Mouse (Mus musculus) embryonic facial prominence, embryonic 11.5 days (tissue): ENCODE measurements around the gene Ano1. TPM values are rescaled to one million over a fixed set of nuclear protein-coding genes. Genes with fewer than 3 reads are reported as not detected.
A peak's percentile ranks its signal among the peaks of the same experiment; 100 is the strongest.

ENCODE experiments used
- ATAC-seq: fragments of 200-750 bp; cut with Nextera tagmentation; replicated peaks from 2 replicates; pipeline ENCODE4 v1.8.0; 2017; ENCODE audit warnings: low read depth; ENCODE audit not compliant: insufficient number of reproducible peaks, low FRiP score, low TSS enrichment
- DNase-seq: peaks from one replicate; pipeline ENCODE4 v3.0.0-alpha.2; 2015; ENCODE audit warnings: low spot score
- H3K27ac ChIP-seq: fragments of 300-500 bp; sonication (generic); replicated peaks from 2 replicates; pipeline ENCODE4 v1.5.1; 2014; ENCODE audit warnings: mild to moderate bottlenecking, low read depth, low read length, control low read depth
- H3K27me3 ChIP-seq: fragments of 300-500 bp; sonication (generic); 2 replicates; pipeline ENCODE4 v1.6.1; 2014; ENCODE audit warnings: mild to moderate bottlenecking, low read length, moderate library complexity, mixed read lengths; ENCODE audit not compliant: control insufficient read depth, insufficient read depth
- H3K36me3 ChIP-seq: fragments of 300-500 bp; sonication (generic); replicated peaks from 2 replicates; pipeline ENCODE4 v1.6.1; 2014; ENCODE audit warnings: low read depth, mild to moderate bottlenecking, low read length, moderate library complexity, mixed read lengths; ENCODE audit not compliant: control insufficient read depth, insufficient read depth
- H3K4me1 ChIP-seq: fragments of 300-500 bp; sonication (generic); 2 replicates; pipeline ENCODE4 v1.6.1; 2014; ENCODE audit warnings: low read length, mixed read lengths; ENCODE audit not compliant: control insufficient read depth, insufficient read depth
- H3K4me2 ChIP-seq: fragments of 300-500 bp; sonication (generic); 2 replicates; pipeline ENCODE4 v1.6.1; 2014; ENCODE audit warnings: low read depth, mild to moderate bottlenecking, control low read depth, low read length, moderate library complexity
- H3K4me3 ChIP-seq: fragments of 300-500 bp; sonication (generic); 2 replicates; pipeline ENCODE4 v1.5.1; 2014; ENCODE audit warnings: low read depth, low read length, control low read depth
- H3K9ac ChIP-seq: fragments of 300-500 bp; sonication (generic); replicated peaks from 2 replicates; pipeline ENCODE4 v1.6.1; 2014; ENCODE audit warnings: mild to moderate bottlenecking, control low read depth, low read length
- H3K9me3 ChIP-seq: fragments of 300-500 bp; sonication (generic); replicated peaks from 2 replicates; pipeline ENCODE4 v1.6.1; 2016; ENCODE audit warnings: mild to moderate bottlenecking, low read length, inconsistent platforms, mixed read lengths; ENCODE audit not compliant: control insufficient read depth
- WGBS: fragments of 180-500 bp; shearing (Covaris S2); extraction: QIAGEN DNeasy Blood & Tissue Kit; methylation state at CpG from one replicate; pipeline ENCODE4 v1.1.7; 2014; 5-methylcytosine and 5-hydroxymethylcytosine counted together
- polyA plus RNA-seq: library from polyadenylated mRNA; unstranded; fragments of >200 nt; fragmentation: Nextera tagmentation; extraction: Ambion mirVana; gene quantifications from 2 replicates; pipeline ENCODE4 v1.2.1, GENCODE M21; 2014

The Ano1 gene
- polyA plus RNA-seq, 1 experiment from 2014 or later: 10.0 TPM

DNA sequence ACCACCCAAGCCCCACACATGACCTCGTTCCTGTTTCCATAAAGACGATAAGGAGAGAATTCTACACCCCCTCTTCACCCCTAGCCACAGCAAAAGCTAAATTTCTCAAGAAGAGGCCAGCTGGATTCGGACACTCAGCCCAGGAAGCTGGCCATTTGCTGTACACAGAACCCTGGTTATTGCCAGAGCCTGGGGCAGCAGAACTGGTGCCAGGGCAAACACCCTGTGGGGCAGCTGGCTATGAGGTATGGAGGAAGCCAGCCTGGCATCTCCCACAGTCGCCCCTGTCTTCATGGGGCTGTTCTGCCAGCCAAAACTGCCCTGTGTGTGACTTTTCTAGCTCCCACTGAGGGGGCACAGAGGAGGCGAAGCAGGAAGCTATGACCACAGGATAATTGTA, 104.2 kb downstream of the Ano1 start:
- DNase-seq (no peak), ATAC-seq (no peak)
- Histone ChIP-seq H3K4me3 (no peak overlapping the region), H3K36me3 (no peaks in the 10 kb centered on the region), H3K4me2 (no peak overlapping the region), H3K27me3 (no peaks in the 10 kb centered on the region), H3K9me3 (no peaks in the 10 kb centered on the region), H3K4me1 (no peaks in the 10 kb centered on the region), H3K27ac (no peak overlapping the region), H3K9ac (no peak overlapping the region)
- 70% methylated on average over 5 of the region's 5 CpGs for WGBS

DNA sequence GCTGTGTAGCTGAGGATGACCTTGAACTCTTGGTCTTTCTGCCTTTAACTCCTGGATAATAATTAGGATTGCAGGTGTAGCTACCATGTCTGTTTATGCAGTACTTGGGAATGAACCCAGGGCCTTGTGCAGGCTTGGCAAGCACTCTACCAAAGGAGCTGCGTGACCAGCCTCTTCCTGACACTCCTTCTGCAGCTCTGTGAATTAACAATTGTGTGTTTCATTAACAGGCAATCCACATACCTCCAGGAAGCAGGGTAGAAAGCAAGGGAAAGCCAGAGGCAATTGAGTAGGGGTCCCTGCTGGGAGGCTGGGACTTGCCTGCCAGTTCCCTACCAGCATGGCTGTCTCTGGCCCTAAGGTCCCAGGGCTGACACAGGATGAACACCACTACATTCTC, 111.0 kb downstream of the Ano1 start:
- Histone ChIP-seq H3K27ac (no peak overlapping the region), H3K9me3 (no peaks in the 10 kb centered on the region), H3K9ac (no peak overlapping the region), H3K4me3 (no peak overlapping the region), H3K4me2 (no peak overlapping the region), H3K27me3 (no peaks in the 10 kb centered on the region; the same call in 1 of the 2 replicates), H3K36me3 (no peaks in the 10 kb centered on the region), H3K4me1 (no peaks in the 10 kb centered on the region)
- 58% methylated on average over 1 of the region's 1 CpGs for WGBS
- no peak for DNase-seq
- ATAC-seq: no peak

DNA sequence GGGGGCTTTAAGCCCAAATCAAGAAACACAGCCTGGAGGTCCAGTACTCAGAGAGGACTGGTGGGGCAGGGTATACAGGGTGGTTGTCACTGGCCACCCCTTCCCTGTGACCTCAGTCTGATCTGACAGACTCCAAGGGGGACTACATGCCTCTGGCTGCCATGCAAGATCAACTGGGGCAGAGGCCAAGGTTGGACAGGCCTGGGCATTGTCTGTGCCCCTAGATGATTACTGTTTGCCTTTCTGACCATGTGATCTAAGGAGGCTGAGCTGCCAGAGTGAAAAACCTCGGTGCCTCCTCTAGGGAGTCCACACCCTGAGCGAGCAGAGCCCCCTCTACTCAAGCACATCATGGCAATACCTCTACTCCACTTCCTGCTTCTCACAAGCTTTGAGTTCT, 115.8 kb downstream of the Ano1 start:
- DNase-seq (no peak), ATAC-seq (no peak)
- 35% methylated on average over 2 of the region's 2 CpGs for WGBS
- Histone ChIP-seq H3K4me3 (no peak overlapping the region), H3K9ac (no peak overlapping the region), H3K4me2 (no peak overlapping the region), H3K4me1 (no peaks in the 10 kb centered on the region), H3K36me3 (no peaks in the 10 kb centered on the region), H3K27ac (no peak overlapping the region), H3K9me3 (no peaks in the 10 kb centered on the region), H3K27me3 (no peaks in the 10 kb centered on the region; the same call in 1 of the 2 replicates)

DNA sequence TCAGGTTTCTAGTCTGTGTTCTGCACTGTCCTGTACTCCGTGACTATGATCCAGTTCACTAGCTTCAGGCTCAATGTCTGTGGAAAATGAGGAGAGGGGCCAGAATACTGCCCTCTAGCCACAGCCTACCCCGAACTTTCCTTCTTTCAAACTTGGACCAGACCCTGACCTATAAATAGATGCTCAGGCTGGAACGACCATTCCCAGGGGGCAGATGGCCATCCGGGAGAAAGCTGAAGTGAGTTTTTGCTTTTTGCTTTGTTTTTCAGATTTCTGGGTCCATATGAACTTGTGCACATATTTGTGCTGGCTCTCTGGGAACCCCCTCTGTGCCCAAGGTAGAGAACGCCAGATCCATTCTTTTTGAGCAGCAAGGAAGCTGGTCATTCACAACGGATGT, 116.9 kb downstream of the Ano1 start:
- Histone ChIP-seq H3K4me2 (no peak overlapping the region), H3K9me3 (no peaks in the 10 kb centered on the region), H3K36me3 (no peaks in the 10 kb centered on the region), H3K4me1 (no peaks in the 10 kb centered on the region), H3K9ac (no peak overlapping the region), H3K27ac (no peak overlapping the region), H3K4me3 (no peak overlapping the region), H3K27me3 (no peaks in the 10 kb centered on the region; the same call in 1 of the 2 replicates)
- no peak for DNase-seq
- 74% methylated on average over 6 of the region's 6 CpGs for WGBS
- ATAC-seq: no peak

DNA sequence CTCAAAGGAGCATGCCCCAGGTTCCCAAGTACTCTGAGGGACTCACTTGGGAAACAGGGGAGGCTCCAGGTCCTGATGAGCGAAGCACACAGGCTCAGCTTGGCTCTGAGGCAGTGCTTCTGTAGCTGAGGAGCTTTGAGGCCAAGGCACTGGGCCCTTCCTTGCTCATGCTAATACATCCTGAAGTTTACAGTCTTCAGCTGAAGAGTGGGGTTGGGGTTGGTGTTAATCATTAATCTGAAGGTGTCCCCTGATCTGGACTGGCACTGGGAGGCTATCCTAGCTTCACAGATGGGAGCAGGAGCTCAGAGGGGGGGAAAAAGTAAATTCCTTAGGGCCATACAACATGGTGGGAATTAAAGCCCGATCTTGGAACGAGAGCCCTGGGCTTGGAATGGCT, 117.3 kb downstream of the Ano1 start:
- Histone ChIP-seq H3K27ac (no peak overlapping the region), H3K4me2 (no peak overlapping the region), H3K36me3 (no peaks in the 10 kb centered on the region), H3K4me1 (no peaks in the 10 kb centered on the region), H3K4me3 (no peak overlapping the region), H3K27me3 (no peaks in the 10 kb centered on the region; the same call in 1 of the 2 replicates), H3K9me3 (no peaks in the 10 kb centered on the region), H3K9ac (no peak overlapping the region)
- ATAC-seq (no peak), DNase-seq (no peak)
- WGBS: 73% methylated on average over 3 of the region's 3 CpGs

DNA sequence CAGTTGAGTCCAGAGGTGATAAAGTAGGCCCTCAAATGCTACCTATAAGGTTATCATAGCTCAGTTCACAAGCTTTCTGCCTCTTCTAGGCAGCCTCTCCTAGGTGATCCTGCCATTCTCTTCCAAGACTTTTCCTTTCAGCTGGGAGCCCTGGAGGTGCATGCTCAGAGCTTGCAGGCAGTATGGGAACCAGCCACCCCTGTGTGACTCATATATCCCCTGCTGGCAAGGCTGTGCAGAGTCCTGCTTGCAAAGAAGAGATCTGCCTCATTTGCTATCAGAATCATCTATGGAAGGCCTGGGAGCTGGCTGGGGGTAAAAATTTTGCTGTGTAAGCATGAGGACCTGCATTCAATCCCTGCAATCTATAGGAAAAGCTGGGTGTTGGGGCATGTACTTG, 119.5 kb downstream of the Ano1 start:
- no peak for DNase-seq
- Histone ChIP-seq H3K27ac (no peak overlapping the region), H3K4me1 (no peaks in the 10 kb centered on the region), H3K9ac (no peak overlapping the region), H3K9me3 (no peaks in the 10 kb centered on the region), H3K4me2 (no peak overlapping the region), H3K4me3 (no peak overlapping the region), H3K36me3 (no peaks in the 10 kb centered on the region), H3K27me3 (no peaks in the 10 kb centered on the region; the same call in 1 of the 2 replicates)
- no peak for ATAC-seq

DNA sequence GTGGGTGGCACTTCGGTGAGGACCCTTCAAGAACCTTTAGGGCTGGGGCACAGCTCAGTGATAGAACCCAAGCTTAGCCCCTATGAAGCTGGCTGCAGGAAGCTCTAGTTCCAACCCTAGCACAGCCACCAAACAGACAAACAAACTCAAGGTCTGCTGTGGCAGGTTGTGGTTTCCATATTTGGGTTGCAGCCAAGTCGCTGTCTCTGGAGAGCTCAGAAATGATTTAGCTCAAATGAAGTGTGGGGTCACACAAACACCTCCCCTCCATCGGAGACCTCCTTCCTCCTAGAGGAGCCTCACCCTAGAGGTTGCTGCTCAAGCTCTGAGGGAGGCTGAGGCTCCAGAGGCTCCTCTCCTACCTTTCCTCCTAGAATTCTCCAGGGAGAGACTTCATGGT, 121.2 kb downstream of the Ano1 start:
- 93% methylated on average over 3 of the region's 3 CpGs for WGBS
- no peak for ATAC-seq
- no peaks in the 10 kb centered on the region for H3K27me3 ChIP-seq
- H3K27ac ChIP-seq: no peak overlapping the region
- H3K36me3 ChIP-seq: no peaks in the 10 kb centered on the region
- no peak overlapping the region for H3K4me3 ChIP-seq
- H3K4me2 ChIP-seq: no peak overlapping the region
- no peaks in the 10 kb centered on the region for H3K4me1 ChIP-seq
- no peaks in the 10 kb centered on the region for H3K9me3 ChIP-seq
- no peak for DNase-seq
- H3K9ac ChIP-seq: no peak overlapping the region

DNA sequence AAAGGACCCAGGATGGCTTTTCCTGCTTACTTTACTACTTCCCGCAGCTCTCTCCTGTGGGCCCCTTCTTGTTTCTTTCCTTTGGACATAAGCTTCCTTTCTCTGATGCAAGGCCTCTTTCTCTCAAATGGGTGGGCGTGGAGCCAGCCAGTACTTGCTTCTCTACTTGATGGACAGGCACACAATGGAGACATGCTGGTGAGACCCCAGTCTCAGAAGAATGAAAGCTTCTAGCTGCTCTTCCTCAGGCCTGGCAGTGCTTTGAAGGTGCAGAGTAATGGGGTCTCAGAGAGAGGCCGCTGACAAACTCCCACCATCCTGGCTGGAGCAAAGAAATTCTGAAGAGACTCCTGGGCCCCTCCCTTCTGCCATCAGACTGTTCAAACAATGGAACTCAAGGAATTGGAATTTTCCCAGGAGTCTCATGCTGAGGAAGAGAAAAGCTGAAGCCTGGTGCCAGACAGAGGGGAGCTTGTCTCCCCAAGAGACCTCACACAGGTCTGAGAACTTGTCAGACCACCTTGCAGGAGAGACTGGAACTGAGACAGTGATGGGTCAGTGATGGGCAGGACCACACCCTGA, 123.3 kb downstream of the Ano1 start:
- DNase-seq (peak; percentile 70), ATAC-seq (peak; percentile 84)
- Histone ChIP-seq H3K4me1 (no peaks in the 10 kb centered on the region), H3K27ac (0 out of 2 replicates have a peak overlapping the region, but pooled peaks have one; percentile 52), H3K4me2 (no peak overlapping the region), H3K9me3 (no peaks in the 10 kb centered on the region), H3K36me3 (no peaks in the 10 kb centered on the region), H3K4me3 (no peak overlapping the region), H3K27me3 (no peaks in the 10 kb centered on the region), H3K9ac (0 out of 2 replicates have a peak overlapping the region, but pooled peaks have one; percentile 6)
- WGBS: 8% methylated on average over 3 of the region's 3 CpGs
